Mouse (Mus musculus) bone marrow, adult 2 months (tissue): ENCODE measurements around the gene Mpdz.

Experiments used
- CTCF ChIP-seq: fragments of 200-500 bp; IDR thresholded peaks from 2 replicates; pipeline ENCODE4 v1.5.1; 2011; ENCODE audit warnings: low read length, control low read depth; ENCODE audit not compliant: control insufficient read depth, insufficient read depth
- POLR2A ChIP-seq: fragments of 200-500 bp; IDR thresholded peaks from 2 replicates; pipeline ENCODE4 v1.6.1; 2011; ENCODE audit warnings: low read depth, mild to moderate bottlenecking, control low read depth, low read length, borderline replicate concordance; ENCODE audit not compliant: control insufficient read depth

DNA sequence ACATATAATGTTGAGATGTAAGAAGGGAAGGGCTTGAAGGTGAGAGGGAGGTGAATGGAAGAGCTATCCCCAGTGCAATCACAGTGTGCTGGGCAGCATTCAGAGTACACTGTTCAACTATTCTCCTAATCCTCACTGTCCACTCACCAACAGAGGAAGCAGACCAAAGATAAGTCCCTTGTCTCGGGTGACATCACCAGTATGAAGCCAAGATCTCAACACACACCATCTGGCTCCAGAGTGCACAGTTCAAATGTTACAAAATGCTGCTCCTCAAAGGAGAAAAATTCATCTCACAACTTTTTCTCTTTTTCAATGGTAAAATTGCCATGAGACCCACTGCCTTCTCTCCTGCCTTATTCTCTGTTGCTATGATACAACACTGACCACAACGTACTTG, 21.0 kb downstream of the Mpdz start:
- no peak for TF ChIP-seq POLR2A
- no peak for TF ChIP-seq CTCF
